Mouse (Mus musculus) NIH3T3 (cell line): ENCODE results near the gene Ano9.

Experiments
- DNase-seq: peaks from one replicate; pipeline ENCODE4 v3.0.0-alpha.2; 2012; ENCODE audit warnings: low read depth

The Ano9 gene

DNA sequence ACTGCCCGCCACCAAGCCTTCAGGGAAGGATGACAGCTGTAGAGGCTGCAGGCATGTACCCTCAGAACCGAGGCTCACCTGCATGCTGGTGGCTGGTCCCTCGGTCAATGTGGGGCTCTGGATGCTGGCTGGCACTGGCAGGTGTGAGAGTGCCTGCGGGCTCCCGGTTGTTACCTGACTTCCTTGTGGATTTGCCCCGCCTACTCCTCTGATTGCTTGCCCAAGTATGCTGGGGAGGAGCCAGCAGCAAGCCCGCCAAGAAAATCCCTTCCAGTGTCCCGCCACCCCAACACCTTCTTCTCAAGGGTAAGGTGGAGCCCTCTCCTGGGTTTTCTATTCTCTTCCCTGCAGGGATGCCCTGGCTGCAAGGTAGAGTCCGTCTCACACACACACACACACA, at the start of gene Ano9:
Ano9 (minus strand) TSS at position 171 of the 400 bp plus-strand sequence.
- DNase-seq: no peak

DNA sequence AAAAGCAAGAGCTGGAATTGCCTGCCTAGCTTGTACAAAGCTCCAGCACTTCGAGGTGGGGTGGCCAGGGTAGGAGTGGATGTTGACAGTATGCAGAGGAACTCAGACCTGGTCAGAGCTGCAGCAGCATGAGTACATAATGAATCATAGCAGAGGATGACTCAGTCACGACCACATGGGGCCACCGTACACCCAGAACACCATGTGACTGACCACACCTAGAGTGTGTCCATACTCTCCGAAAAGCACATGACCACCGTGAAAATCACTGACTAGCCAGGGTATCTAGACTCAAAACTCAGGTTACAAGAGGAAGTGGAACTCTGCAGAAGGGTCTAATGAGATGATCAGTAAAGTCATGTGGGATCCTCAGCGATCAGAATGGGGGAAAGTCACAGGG, 47.2 kb upstream of the Ano9 start:
- DNase-seq: peak; percentile 89

DNA sequence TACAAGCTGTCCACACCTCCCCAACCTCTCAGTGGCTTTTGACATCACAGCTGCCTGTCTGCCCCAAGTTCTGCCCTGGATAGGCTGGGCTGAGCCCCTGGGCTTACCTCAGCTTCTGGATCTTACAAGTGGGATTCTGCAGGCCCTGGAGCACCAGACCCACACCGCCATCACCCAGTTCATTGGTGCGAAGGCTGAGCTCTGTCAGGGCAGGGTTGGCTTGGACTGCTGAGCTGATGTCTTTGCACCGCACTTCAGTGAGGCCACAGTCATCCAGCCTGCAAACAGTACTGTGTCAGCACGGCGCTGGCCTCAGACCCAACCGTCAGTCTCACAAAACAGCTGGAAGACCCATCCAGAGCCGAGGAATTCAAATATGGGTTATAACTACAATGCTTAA, 46.8 kb upstream of the Ano9 start:
- no peak for DNase-seq

DNA sequence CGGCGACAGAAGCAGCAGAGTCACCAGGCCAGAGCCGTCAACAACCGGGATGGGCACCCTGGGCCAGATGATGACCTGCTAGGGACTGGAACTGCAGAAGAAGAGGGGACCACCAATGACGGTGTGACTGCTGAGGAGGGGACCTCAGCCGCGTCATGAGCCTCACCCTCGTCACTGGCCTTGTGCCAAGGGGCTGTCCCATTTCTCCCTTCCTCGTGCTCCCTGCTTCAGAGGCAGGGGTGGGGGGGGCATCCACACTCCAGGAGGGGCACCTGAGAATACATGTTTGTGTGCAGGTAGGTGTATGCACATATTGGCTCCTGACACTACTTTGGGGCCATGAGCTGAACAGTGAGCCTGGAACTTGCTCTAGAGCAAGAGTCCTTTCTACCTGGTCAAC, 37.8 kb upstream of the Ano9 start:
- no peak for DNase-seq

DNA sequence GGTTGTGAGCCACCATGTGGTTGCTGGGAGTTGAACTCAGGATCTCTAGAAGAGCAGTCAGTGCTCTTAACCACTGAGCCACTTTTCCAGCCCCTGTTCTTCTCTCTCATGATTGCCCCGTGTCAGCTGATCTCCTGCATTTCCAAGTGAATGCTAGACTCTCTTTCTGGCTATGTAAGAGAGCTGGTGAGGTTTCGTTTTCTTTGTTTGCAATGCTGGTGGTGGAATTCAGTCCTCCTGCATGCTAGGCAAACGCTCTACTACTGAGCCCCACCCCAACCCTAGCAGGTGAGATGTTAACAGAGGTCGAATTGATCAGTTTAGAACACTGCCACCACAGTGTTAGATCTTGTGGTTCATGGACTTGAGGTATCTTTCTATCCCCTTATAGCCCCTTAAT, 31.0 kb upstream of the Ano9 start:
- DNase-seq: no peak

DNA sequence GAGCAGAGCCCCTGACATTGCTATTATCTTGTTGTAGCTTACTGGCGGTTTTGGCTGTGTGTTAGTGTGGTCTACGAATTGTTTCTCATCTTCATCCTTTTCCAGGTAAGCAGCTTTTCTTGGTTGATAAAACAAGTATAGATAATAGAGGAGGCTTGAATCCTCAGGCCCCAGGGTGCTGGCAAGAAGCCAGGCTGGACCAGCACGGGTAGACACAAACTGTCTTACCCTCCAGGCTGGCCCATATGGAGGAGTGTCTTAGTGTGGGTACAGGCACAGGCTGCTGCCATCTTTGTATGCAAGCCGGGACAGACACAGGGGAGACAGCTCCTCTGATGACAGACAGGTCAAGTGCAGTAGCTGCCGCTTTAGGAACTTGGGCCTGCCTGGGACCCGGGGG, 29.4 kb upstream of the Ano9 start:
- no peak for DNase-seq

DNA sequence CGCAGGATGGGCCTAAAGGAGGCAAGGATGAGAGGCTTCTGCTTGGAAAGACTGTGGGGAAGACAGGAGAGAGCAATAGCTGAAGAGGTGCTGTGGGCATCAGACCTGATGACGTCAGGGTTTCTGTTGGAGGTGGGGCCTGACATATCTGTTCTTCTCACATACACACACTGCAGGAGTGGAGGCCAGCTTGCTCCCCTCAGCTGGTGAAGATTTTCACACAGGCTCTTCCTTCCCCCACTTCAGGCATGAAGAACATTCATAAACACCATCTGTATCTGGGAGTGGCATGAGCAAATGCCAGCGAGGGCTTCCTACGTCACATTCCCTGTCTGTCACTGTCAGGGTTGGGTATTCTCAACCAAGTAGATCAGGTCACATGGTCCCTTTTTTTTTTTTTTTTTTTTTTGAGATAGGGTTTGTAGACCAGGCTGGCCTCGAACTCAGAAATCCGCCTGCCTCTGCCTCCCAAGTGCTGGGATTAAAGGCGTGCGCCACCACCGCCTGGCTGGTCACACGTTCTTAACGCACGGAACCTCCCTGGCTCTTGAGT, 28.5 kb upstream of the Ano9 start:
- no peak for DNase-seq

DNA sequence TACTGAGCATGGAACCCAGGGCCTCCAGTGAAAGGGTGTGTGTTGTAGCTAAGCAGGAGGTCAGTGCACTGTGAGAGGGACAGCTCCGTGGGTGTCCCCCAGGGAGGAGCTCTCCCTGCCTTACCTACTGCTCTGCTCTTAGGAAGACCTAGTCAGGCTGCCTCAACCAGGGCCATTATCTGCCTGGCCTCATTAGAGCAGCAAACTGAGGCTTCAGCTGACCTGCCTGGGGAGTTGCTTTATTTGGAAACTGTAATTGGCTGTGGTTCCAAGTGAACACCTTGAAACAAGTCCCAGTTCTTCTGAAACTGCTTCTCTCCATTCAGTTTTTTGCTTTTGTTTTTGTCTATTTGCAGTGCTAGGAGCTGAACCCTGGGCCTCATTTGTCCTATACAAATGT, 27.8 kb upstream of the Ano9 start:
- no peak for DNase-seq

DNA sequence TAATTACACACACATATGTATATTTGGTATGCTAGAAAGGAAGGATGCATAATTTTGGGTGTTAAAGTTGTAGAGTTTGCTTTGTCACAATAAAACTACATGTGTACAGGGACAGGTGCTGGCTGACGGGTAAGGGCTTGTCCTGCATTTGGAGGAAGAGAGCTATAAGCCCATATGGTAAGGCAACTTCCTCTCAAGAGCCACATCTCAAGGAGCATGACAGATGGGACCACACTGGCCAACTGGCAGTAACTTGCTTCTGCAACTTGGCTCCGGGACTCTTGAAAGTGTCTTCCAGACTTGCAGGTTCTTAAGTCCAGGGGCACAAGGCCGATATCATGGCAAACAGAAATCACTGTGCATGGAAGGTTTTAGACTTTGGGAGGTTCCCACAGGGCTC, 27.0 kb upstream of the Ano9 start:
- no peak for DNase-seq

DNA sequence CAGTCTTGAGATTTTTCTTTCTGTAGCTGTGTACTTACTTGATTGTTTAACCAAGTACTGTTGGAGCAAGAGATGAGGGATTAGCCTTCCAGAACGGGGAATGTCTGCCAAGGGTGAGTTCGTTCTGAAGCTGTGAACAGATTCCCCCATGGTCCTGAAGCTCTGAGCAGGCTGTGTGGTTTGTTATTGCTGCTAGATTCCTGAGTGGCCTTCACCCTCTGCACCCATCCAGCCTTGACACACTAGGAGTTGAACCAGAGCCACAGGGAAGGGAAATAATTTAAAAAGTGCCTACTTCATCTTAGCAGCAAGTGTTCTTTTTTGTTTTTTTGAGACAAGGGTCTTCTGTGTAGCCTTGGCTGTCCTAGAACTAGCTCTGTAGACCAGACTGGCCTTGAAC, 26.3 kb upstream of the Ano9 start:
- no peak for DNase-seq

DNA sequence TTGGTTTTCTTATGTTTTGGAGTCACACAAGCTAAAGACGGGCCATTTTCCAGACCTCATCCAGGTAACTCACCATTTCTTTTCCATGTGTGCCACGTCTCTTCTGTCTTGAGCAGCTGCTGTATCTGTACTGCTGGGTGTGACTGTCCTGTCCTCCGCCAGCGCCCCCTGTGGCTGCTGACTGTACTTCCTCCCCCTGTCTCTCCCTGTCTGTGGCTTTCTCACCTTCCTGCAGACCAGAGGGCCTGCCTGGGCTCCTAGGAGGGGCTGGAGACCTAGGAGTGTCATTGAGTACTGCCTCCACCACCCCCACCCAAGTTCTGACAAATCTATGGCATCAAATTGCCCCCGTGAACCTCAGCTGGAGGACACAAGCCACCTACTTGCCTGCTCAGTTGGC, 25.5 kb upstream of the Ano9 start:
- DNase-seq: peak; percentile 36

DNA sequence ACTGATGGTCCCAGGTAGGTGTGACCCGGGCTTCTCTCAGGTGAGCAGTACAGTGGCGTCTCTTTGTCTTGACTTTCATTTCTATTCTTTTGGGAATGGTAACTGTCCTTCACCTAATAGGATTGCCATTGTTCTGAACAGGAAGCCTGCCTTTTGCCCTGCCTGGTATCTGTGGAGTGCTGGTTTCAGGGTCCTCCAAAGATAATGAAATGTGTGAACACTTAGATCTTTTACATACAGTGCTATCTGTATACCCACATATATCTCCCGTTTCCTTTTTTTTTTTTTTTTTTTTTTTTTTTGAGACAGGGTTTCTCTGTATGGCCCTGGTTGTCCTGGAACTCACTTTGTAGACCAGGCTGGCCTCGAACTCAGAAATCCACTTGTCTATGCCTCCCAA, 23.7 kb upstream of the Ano9 start:
- no peak for DNase-seq

DNA sequence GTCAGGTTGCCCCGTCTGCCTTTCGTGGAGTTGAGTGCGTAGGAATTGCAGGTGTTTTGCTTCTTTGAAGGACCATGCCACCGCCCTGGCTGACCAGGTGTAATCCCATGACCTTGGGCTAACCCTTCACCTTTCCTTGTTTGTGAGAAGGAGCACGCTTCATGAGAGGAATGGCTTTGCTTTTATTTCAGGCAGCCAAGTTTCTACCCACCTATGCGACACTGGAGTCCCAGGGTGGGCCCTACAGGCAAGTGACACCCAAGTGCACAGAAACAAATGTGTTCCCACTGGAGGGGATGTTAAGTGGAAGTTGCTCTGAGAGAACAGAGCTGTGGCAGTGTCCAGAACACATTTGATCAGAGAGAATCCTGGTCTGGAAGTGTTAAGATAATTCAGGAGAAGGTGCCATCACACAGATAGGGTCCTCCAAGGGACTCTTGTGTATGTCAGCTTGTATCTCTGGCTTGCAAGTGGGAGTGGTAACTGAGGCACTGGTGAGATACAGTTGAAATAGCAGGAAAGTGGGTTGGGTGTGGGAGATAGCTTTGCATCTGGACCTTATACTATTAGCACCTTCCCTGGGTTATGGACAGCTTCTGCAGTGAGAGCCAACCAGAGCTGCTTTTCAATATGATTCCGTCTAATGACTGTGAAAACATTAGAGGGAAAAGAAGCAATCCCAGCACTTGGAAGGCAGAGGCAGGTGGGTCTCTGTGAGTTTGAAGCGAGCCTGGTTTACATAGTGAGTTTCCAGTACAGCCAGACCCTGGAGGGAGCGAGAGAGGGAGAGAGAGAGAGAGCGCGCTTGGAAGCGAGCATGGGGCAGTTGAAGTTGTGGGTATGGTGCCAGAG, 14.5 kb upstream of the Ano9 start:
- DNase-seq: no peak

DNA sequence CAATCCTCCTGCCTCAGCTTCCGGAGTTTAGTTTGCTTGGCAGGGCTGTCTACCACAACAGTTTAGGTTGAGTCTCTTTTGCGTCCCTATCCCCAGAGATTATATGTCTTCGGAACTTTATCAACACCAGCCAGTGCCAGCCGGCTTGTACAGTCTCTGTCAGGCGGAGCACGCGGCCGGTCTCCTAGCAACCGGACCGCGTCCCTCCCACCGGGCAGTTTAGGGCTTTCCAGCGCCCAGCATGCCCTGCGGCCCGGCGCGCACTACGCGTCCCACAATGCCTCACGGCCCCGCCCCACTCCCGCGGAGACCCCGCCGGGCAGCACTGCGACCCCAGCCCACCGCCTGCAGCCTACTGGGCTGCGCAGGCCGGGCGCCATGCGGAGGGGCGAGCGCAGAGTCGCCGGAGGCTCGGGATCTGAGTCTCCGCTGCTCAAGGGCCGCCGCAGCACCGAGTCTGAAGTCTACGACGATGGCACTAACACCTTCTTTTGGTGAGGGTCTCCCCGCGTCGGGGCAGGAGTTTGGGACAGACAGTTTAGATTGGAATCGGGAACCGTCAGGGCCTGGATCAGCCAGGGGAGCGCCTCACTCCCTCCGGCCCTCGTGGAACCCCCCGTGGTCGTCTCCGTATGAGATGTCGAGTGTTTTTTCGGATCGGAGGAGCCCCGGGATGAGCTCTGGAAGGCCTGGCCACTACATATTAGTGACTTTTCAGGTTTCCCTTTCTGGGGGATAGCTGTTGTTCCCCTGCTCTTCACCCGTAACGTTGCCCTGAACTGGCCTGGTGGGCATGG, 13.6 kb upstream of the Ano9 start:
- peak; percentile 91 for DNase-seq

DNA sequence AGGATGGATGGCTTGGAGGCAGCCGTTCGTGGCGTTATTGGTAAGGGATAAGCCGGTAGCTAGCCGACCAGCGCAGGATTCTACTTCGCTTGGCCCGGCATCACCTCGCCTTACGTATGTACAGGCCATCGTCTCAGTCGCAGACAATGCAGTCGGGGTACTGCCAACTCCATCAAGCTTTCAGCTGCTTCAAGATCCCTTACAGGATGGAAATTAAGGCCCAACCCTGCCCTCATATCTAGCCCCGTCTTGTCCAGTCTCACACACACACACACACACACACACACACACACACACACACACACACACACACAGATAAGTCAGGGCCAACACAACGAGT, 5.9 kb upstream of the Ano9 start:
- no peak for DNase-seq

DNA sequence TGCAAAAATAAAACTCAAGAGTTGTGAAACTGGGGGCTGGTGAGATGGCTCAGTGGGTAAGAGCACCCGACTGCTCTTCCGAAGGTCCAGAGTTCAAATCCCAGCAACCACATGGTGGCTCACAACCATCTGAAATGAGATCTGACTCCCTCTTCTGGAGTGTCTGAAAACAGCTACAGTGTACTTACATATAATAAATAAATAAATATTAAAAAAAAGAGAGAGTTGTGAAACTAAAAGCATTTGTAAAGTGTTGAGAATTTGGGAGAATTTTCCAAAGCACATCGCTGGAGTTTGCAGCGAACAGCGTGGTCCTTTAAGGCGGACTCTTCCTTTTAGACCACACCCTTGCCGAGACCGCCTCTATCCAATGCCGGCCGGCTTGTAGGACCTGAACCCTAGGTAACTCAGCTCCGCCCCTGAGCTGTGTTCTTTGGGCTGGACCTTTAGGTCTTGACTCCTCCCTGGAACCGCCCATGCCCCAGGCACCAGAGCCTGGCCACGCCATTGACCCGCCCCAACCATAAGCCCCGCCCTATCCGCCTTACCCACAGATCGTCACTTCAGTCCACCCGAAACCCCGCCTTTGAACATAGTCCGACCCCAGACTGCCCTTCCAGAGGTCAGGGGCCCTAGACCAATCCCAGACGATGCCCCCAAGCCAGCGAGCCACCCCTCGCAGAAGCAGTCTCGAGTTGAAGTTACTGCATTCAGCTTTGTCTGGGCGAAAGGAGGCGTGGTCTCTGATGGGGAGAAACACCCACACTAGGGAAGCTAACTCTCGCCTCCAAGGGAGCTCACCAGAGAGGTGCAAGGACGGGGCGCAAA, 5.3 kb upstream of the Ano9 start:
- DNase-seq: peak; percentile 95

DNA sequence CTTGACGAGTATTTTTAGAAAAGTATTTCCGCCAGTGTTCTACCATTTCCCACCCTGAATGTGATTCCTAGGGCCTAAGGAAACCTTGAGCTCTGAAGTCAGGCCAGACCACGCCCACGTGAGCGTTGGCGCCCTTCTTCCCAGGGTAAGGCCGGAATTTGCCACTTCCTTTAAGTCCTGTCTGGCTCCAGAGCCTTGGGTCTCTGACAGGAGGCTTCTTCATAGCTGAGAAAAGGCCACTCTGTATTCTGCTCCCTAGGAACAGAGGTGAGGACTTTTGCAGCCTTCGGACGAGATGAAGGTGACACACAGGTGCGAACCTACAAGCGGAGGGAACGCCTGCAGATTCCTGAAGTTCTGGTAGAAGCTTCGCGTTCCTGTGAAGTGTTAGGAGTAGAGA, 4.6 kb upstream of the Ano9 start, which contains the start of gene Ptdss2:
Ptdss2 (plus strand) TSS at position 138 of the 400 bp plus-strand sequence.
- DNase-seq: no peak

DNA sequence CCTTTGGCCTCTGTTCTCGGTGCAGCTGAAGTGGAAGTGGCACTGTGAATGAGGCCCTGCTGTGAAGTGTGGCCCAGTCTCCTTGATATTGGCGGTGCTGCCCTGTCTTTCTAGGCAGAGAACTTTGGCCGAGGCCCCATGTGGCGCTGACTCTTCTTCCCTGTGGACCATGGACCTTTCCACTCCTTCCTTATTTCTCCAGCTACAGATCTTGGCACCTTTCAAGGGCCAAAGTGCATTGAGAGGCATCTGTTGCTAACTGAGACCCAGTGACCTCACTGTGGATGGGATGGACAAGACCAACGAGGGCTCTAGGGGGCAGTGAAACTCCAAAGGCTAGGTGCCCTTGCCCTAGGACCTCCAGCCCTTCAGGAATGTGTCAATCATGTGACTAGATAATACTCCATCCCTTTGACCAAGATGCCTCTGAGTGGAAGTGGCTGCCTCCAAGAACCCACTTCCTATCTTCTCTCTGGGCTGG, 3.5 kb upstream of the Ano9 start:
- DNase-seq: no peak

DNA sequence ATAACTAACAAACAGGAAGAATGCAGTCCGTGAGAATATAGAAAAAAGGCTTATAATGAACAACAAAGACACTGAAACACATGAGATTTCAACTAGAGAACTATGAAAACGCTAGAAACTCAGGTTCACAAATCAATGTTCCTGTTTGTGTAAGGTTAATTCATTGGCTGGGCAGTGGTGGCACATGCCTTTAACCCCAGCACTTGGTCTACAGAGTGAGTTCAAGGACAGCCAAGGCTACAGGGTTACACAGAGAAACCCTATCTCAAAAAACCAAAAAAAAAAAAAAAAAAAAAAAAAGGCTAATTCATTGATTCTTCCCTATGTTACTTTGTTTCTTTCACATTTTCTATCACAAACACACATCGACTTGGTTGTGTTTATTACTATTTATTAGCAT, 3.0 kb upstream of the Ano9 start:
- DNase-seq: no peak

DNA sequence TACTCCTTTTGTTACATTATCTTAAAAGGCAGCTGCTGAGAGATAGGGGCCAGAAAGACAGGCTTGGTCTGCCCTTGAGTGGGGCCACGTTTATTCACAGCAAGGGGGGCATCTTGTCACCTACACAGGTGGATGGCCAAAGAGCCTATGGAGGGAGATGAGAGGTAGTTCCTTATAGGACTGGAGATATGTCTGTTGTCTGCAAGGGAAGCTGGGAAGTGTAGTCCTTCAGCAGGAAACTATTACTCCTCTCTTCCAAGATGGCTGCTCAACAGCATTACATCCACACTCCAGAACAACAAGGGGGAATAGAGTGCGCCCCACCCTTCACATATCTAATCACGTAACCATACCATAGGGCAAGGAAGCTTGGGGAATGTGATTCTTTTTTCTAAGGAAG, 1.9 kb upstream of the Ano9 start:
- DNase-seq: no peak

DNA sequence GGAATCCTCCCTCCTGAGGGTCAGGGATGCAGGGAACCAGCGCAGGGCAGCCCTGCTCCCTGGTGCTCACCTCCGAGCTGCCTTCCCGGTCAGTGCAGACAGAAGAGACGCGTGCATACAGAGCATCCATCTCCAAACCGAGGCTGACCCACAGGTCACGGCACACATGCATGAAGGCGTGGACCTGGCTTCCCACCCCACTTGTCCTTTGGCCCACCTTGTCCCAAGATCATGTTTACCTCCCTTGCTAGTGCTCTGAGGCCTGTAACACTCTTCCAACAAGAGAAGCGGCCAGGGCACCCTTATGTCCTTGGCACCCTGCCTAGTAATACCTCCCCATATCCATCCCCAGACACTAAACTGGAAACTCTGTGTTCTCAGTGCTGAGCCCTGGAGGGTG, 1.7 kb downstream of the Ano9 start:
- DNase-seq: no peak

DNA sequence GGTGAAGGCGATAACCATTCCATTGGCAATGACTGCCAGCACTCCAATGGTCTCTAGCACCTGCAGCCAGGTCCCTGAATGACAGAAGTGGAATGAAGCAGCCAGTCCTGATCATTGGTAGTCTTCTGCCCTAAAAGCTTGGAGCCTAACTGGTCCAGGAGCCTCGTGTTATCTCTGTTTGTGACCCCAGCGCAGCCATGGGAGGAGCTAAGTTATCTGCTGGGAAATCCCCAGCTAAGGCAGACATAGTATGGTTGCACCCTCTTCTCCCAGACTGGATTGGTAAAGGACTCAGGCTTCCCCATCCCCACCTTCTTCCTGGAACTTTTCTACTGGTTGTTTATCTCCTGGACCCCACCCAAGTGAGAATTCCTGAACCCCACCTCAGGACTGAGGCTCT, 14.4 kb downstream of the Ano9 start:
- DNase-seq: no peak
